Mouse (Mus musculus) heart, embryonic 14.5 days (tissue): ENCODE results near the gene Dock8. TPM values are rescaled to one million over a fixed set of nuclear protein-coding genes. Genes with fewer than 3 reads are reported as not detected.

Experiments
- ATAC-seq: fragments of 200-750 bp; cut with Nextera tagmentation; 2 replicates; pipeline ENCODE4 v1.8.0; 2017; ENCODE audit warnings: low read depth, moderate TSS enrichment; ENCODE audit not compliant: insufficient number of reproducible peaks, insufficient read depth, low FRiP score
- H3K27ac ChIP-seq, 2 experiments: fragments of 200-500 bp in 1 of 2; fragments of 300-500 bp in 1 of 2; sonication (generic) in 1 of 2; replicated peaks in 1 of 2; 2 replicates each; pipeline ENCODE4 v1.5.1; 2012 to 2014; ENCODE audit warnings: low read depth in 2 of 2, low read length in 2 of 2, control low read depth in 1 of 2, mild to moderate bottlenecking in 1 of 2, mixed read lengths in 1 of 2; ENCODE audit not compliant: control insufficient read depth in 1 of 2, insufficient read depth in 1 of 2
- H3K27me3 ChIP-seq: fragments of 300-500 bp; sonication (generic); 2 replicates; pipeline ENCODE4 v1.6.1; 2014; ENCODE audit warnings: mild to moderate bottlenecking, low read length, control low read depth; ENCODE audit not compliant: control insufficient read depth, insufficient read depth
- H3K36me3 ChIP-seq: fragments of 300-500 bp; sonication (generic); 2 replicates; pipeline ENCODE4 v1.6.1; 2014; ENCODE audit warnings: mild to moderate bottlenecking, control low read depth, low read length, mixed read lengths; ENCODE audit not compliant: control insufficient read depth, insufficient read depth
- H3K4me1 ChIP-seq, 2 experiments: fragments of 200-500 bp in 1 of 2; fragments of 300-500 bp in 1 of 2; sonication (generic) in 1 of 2; 2 replicates each; pipeline ENCODE4 v1.6.1; 2012 to 2014; ENCODE audit warnings: low read length in 2 of 2, control low read depth in 1 of 2, mixed read lengths in 1 of 2; ENCODE audit not compliant: control insufficient read depth in 2 of 2, insufficient read depth in 2 of 2
- H3K4me2 ChIP-seq: fragments of 300-500 bp; sonication (generic); 2 replicates; pipeline ENCODE4 v1.6.1; 2014; ENCODE audit warnings: mild to moderate bottlenecking, low read length
- H3K4me3 ChIP-seq, 2 experiments: fragments of 200-500 bp in 1 of 2; fragments of 300-500 bp in 1 of 2; sonication (generic) in 1 of 2; 2 replicates each; pipeline ENCODE4 v1.5.1; 2012 to 2014; ENCODE audit warnings: low read length in 2 of 2, mild to moderate bottlenecking in 2 of 2, control low read depth in 1 of 2, low read depth in 1 of 2, moderate library complexity in 1 of 2; ENCODE audit not compliant: control insufficient read depth in 1 of 2, insufficient read depth in 1 of 2
- H3K9ac ChIP-seq: fragments of 300-500 bp; sonication (generic); 2 replicates; pipeline ENCODE4 v1.6.1; 2014; ENCODE audit warnings: mild to moderate bottlenecking, low read length
- H3K9me3 ChIP-seq: fragments of 300-500 bp; sonication (generic); 2 replicates; pipeline ENCODE4 v1.6.1; 2016; ENCODE audit warnings: low read length, control low read depth; ENCODE audit not compliant: control insufficient read depth
- WGBS: fragments of 180-500 bp; shearing (Covaris S2); extraction: QIAGEN DNeasy Blood & Tissue Kit; methylation state at CpG from one replicate; pipeline ENCODE4 v1.1.7; 2014; 5-methylcytosine and 5-hydroxymethylcytosine counted together
- polyA plus RNA-seq: library from polyadenylated mRNA; unstranded; fragments of >200 nt; fragmentation: Nextera tagmentation; extraction: Ambion mirVana; gene quantifications from 2 replicates; pipeline ENCODE4 v1.2.1, GENCODE M21; 2014

The Dock8 gene
- polyA plus RNA-seq, 1 experiment from 2014 or later, result 4.6 TPM

GRCm38 (mm10) chr19:25078130-25078529 lies 78.8 kb downstream of the Dock8 start:
- Histone ChIP-seq H3K27me3 (0 out of 2 replicates have a peak, but pooled peaks cover 3% of the 10 kb centered on the region), H3K4me1 (no peaks in the 10 kb centered on the region; a peak in 1 of 4 replicates), H3K4me2 (no peak overlapping the region), H3K4me3 (no peak overlapping the region), H3K36me3 (no peaks in the 10 kb centered on the region), H3K9ac (no peak overlapping the region), H3K27ac (no peak overlapping the region), H3K9me3 (no peaks in the 10 kb centered on the region)
- 79% methylated on average over 8 of the region's 8 CpGs for WGBS
- ATAC-seq, result no peak

GRCm38 (mm10) chr19:25080166-25080565 lies 80.8 kb downstream of the Dock8 start:
- Histone ChIP-seq H3K36me3 (no peaks in the 10 kb centered on the region), H3K27ac (no peak overlapping the region), H3K9ac (no peak overlapping the region), H3K4me2 (no peak overlapping the region), H3K4me3 (no peak overlapping the region), H3K4me1 (no peaks in the 10 kb centered on the region; a peak in 1 of 4 replicates), H3K27me3 (no peaks in the 10 kb centered on the region), H3K9me3 (no peaks in the 10 kb centered on the region)
- ATAC-seq, result no peak
- 85% methylated on average over 5 of the region's 5 CpGs for WGBS

- 80% methylated on average over 2 of the region's 2 CpGs for WGBS
- H3K4me3 ChIP-seq, result no peak overlapping the region
- H3K9ac ChIP-seq, result no peak overlapping the region
- H3K9me3 ChIP-seq, result no peaks in the 10 kb centered on the region
- no peaks in the 10 kb centered on the region for H3K27me3 ChIP-seq
- no peak overlapping the region for H3K27ac ChIP-seq
- no peak for ATAC-seq
- H3K4me1 ChIP-seq, result no peaks in the 10 kb centered on the region
- H3K4me2 ChIP-seq, result no peak overlapping the region
- H3K36me3 ChIP-seq, result no peaks in the 10 kb centered on the region
Observed at GRCm38 (mm10) chr19:25082839-25083238, 83.5 kb downstream of the Dock8 start.

- no peak overlapping the region for H3K27ac ChIP-seq
- no peak overlapping the region for H3K9ac ChIP-seq
- no peaks in the 10 kb centered on the region for H3K9me3 ChIP-seq
- H3K27me3 ChIP-seq, result no peaks in the 10 kb centered on the region
- H3K4me3 ChIP-seq, result no peak overlapping the region
- H3K4me2 ChIP-seq, result no peak overlapping the region
- no peaks in the 10 kb centered on the region for H3K4me1 ChIP-seq
- H3K36me3 ChIP-seq, result no peaks in the 10 kb centered on the region
- WGBS, result 78% methylated on average over 7 of the region's 7 CpGs
- ATAC-seq, result no peak
Observed at GRCm38 (mm10) chr19:25087181-25087580, 87.8 kb downstream of the Dock8 start.

- H3K27me3 ChIP-seq, result no peaks in the 10 kb centered on the region
- H3K9ac ChIP-seq, result no peak overlapping the region
- H3K4me3 ChIP-seq, result no peak overlapping the region
- no peak overlapping the region for H3K4me2 ChIP-seq
- WGBS, result 89% methylated on average over 7 of the region's 7 CpGs
- H3K4me1 ChIP-seq, result no peaks in the 10 kb centered on the region
- no peaks in the 10 kb centered on the region for H3K9me3 ChIP-seq
- H3K27ac ChIP-seq, result no peak overlapping the region
- no peak for ATAC-seq
- H3K36me3 ChIP-seq, result no peaks in the 10 kb centered on the region
Observed at GRCm38 (mm10) chr19:25089746-25090145, 90.4 kb downstream of the Dock8 start.

GRCm38 (mm10) chr19:25095135-25095534 lies 95.8 kb downstream of the Dock8 start:
- ATAC-seq, result no peak
- no peak overlapping the region for H3K4me3 ChIP-seq
- H3K4me1 ChIP-seq, result peaks cover 6 to 22% of the 10 kb centered on the region in 2 experiments; a peak in 3 of 4 replicates
- no peaks in the 10 kb centered on the region for H3K27me3 ChIP-seq
- 52% methylated on average over 3 of the region's 3 CpGs for WGBS
- H3K36me3 ChIP-seq, result no peaks in the 10 kb centered on the region
- H3K27ac ChIP-seq, result no peak overlapping the region
- H3K9ac ChIP-seq, result no peak overlapping the region
- H3K9me3 ChIP-seq, result no peaks in the 10 kb centered on the region
- no peak overlapping the region for H3K4me2 ChIP-seq

GRCm38 (mm10) chr19:25096316-25096715 lies 97.0 kb downstream of the Dock8 start:
- no peak for ATAC-seq
- Histone ChIP-seq H3K27me3 (no peaks in the 10 kb centered on the region), H3K9me3 (no peaks in the 10 kb centered on the region), H3K4me3 (no peak overlapping the region), H3K4me1 (peaks cover 6 to 22% of the 10 kb centered on the region in 2 experiments; a peak in 3 of 4 replicates), H3K9ac (no peak overlapping the region), H3K27ac (0 out of 4 replicates have a peak overlapping the region, but pooled peaks of 1 of the 2 experiments have one; percentile 19), H3K4me2 (no peak overlapping the region), H3K36me3 (no peaks in the 10 kb centered on the region)
- 71% methylated on average over 9 of the region's 9 CpGs for WGBS

GRCm38 (mm10) chr19:25096986-25097385 lies 97.7 kb downstream of the Dock8 start:
- Histone ChIP-seq H3K36me3 (no peaks in the 10 kb centered on the region), H3K9me3 (no peaks in the 10 kb centered on the region), H3K4me1 (peaks cover 6 to 22% of the 10 kb centered on the region in 2 experiments; a peak in 3 of 4 replicates), H3K27ac (peak overlapping the region in 1 of 2 experiments; percentile 28; a peak in 1 of 4 replicates), H3K4me3 (no peak overlapping the region), H3K4me2 (peak overlapping the region; percentile 27; the same call in 1 of the 2 replicates), H3K27me3 (no peaks in the 10 kb centered on the region), H3K9ac (no peak overlapping the region)
- ATAC-seq, result no peak
- WGBS, result 19% methylated on average over 4 of the region's 4 CpGs
